Mouse (Mus musculus): ENCODE measurements around the gene Mmgt2.

Mmgt2 gene

GRCm38 (mm10) chr11:62621586-62622283 is 26.7 kb upstream of the Mmgt2 start:
- no peak for DNase-seq (ENCODE audit: low spot score)

- DNase-seq (ENCODE audit: low spot score) = no peak
Observed at GRCm38 (mm10) chr11:62622850-62623249, 25.6 kb upstream of the Mmgt2 start.

- DNase-seq (ENCODE audit: low spot score) = peak; percentile 67
Observed at GRCm38 (mm10) chr11:62624341-62625291, 23.8 kb upstream of the Mmgt2 start.

- no peak for DNase-seq (ENCODE audit: low spot score)
Observed at GRCm38 (mm10) chr11:62629352-62630224, 18.9 kb upstream of the Mmgt2 start.

- DNase-seq (ENCODE audit: low spot score) = no peak
Observed at GRCm38 (mm10) chr11:62630225-62630821, 18.1 kb upstream of the Mmgt2 start.

GRCm38 (mm10) chr11:62631138-62631537 is 17.3 kb upstream of the Mmgt2 start:
- DNase-seq (ENCODE audit: low spot score) = no peak

- no peak for DNase-seq (ENCODE audit: low spot score)
Observed at GRCm38 (mm10) chr11:62635406-62635805, 13.1 kb upstream of the Mmgt2 start.

- no peak for DNase-seq (ENCODE audit: low spot score)
Observed at GRCm38 (mm10) chr11:62636105-62636839, 12.2 kb upstream of the Mmgt2 start.

GRCm38 (mm10) chr11:62636840-62637221 is 11.6 kb upstream of the Mmgt2 start:
- no peak for DNase-seq (ENCODE audit: low spot score)

- no peak for DNase-seq (ENCODE audit: low spot score)
Observed at GRCm38 (mm10) chr11:62637401-62637800, 11.1 kb upstream of the Mmgt2 start.

- DNase-seq (ENCODE audit: low spot score) = no peak
Observed at GRCm38 (mm10) chr11:62637806-62638205, 10.7 kb upstream of the Mmgt2 start.

- no peak for DNase-seq (ENCODE audit: low spot score)
Observed at GRCm38 (mm10) chr11:62638402-62638801, 10.1 kb upstream of the Mmgt2 start.

- DNase-seq (ENCODE audit: low spot score) = no peak
Observed at GRCm38 (mm10) chr11:62640378-62640777, 8.1 kb upstream of the Mmgt2 start.

- no peak for DNase-seq (ENCODE audit: low spot score)
Observed at GRCm38 (mm10) chr11:62642023-62642844, 6.2 kb upstream of the Mmgt2 start.

- peak; percentile 76 for DNase-seq (ENCODE audit: low spot score)
Observed at GRCm38 (mm10) chr11:62643011-62643631, 5.3 kb upstream of the Mmgt2 start.

GRCm38 (mm10) chr11:62643681-62644363 is 4.6 kb upstream of the Mmgt2 start:
- no peak for DNase-seq (ENCODE audit: low spot score)

- no peak for DNase-seq (ENCODE audit: low spot score)
Observed at GRCm38 (mm10) chr11:62644602-62645336, 3.7 kb upstream of the Mmgt2 start.

- DNase-seq (ENCODE audit: low spot score) = peak; percentile 76
Observed at GRCm38 (mm10) chr11:62645337-62645675, 3.2 kb upstream of the Mmgt2 start.

Data from testis, postnatal 10 days (tissue).